10 mouse cellular contexts compared by ENCODE assay signal in the genomic region with DNA sequence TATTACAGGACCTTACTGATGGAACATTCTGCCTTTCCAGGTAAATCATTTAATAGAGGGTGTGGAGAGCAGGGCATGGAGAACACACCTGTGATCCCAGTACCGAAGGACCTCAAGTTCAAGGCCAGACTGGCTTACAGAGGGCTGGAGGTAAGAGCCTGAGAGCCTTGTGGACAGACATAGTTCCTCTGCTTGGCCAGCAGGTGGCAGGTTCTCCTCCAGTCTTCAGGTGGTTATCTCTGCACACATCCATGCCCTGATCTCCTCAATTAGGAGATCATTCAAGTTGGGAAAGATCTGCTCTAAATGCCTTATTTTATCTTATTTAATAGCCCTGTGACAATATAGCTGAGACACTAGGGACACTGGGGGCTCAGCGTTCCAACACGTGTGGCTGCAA. TPM values are rescaled to one million over a fixed set of nuclear protein-coding genes. Genes with fewer than 3 reads are reported as not detected.
DNase-seq lines count a peak whose midpoint lies in the region; ATAC-seq and TF ChIP-seq lines count a peak whose summit lies in the region.
"Had no signal": no experiment of that assay in that cellular context is flagged by ENCODE, and none has a peak within 500 bp of the region (broad histone marks: within the 10 kb centered on the region; RNA-seq: fewer than 3 reads in every experiment).

No protein-coding gene starts in this region.

- no peaks in the 10 kb centered on the region for H3K36me3 ChIP-seq in kidney, embryonic 16.5 days (ENCODE audit: insufficient read depth, low read length)
- no peaks in the 10 kb centered on the region for H3K36me3 ChIP-seq in MEL (ENCODE audit: control insufficient read depth in 1 of 2, insufficient read depth in 2 of 2, low read length in 2 of 2)
- H3K36me3 ChIP-seq: heart, embryonic 12.5 days had no signal

- no peak for TF ChIP-seq POLR2A in MEL (IDR thresholded peaks at IDR 0.05; ENCODE audit: control insufficient read depth in 1 of 2, insufficient read depth in 1 of 2, low read depth in 1 of 2, low read length in 2 of 2, poor library complexity in 1 of 2)

- H3K27ac ChIP-seq in kidney, embryonic 16.5 days (ENCODE audit: low read length): no peak overlapping the region
- H3K27ac ChIP-seq in MEL (ENCODE audit: control insufficient read depth, low read depth, low read length): no peak overlapping the region

- 70% methylated on average over 3 of the region's 3 CpGs for WGBS in kidney, embryonic 16.5 days

- H3K4me2 ChIP-seq in kidney, embryonic 16.5 days (replicated peaks; ENCODE audit: low read depth, low read length): no peak overlapping the region
- H3K4me2 ChIP-seq: heart, embryonic 12.5 days had no signal

- no peak overlapping the region for H3K9ac ChIP-seq in kidney, embryonic 16.5 days (replicated peaks; ENCODE audit: low read length)
- H3K9ac ChIP-seq in MEL (ENCODE audit: control insufficient read depth, low read depth, low read length, poor library complexity, severe bottlenecking): no peak overlapping the region
- H3K9ac ChIP-seq: heart, embryonic 12.5 days had no signal

- TF ChIP-seq CTCF in MEL (IDR thresholded peaks at IDR 0.05 in 2 of 3, conservative IDR thresholded peaks at IDR 0.05 in 1 of 3; ENCODE audit: control insufficient read depth in 1 of 3, insufficient read depth in 1 of 3, low read depth in 2 of 3, low read length in 3 of 3, poor library complexity in 1 of 3, severe bottlenecking in 1 of 3): peak; percentile 41 to 63 (median 50)

- H3K4me1 ChIP-seq in kidney, embryonic 16.5 days (ENCODE audit: insufficient read depth, low read length): no peaks in the 10 kb centered on the region
- no peaks in the 10 kb centered on the region for H3K4me1 ChIP-seq in MEL (ENCODE audit: control insufficient read depth in 1 of 2, insufficient read depth in 2 of 2, low read length in 2 of 2)
- H3K4me1 ChIP-seq: heart, embryonic 12.5 days had no signal

- no peak for ATAC-seq in kidney, embryonic 16.5 days (ENCODE audit: low FRiP score, low TSS enrichment)

- no peaks in the 10 kb centered on the region for H3K27me3 ChIP-seq in kidney, embryonic 16.5 days (ENCODE audit: insufficient read depth, low read length)
- no peaks in the 10 kb centered on the region for H3K27me3 ChIP-seq in MEL (ENCODE audit: control insufficient read depth in 1 of 2, insufficient read depth in 2 of 2, low read length in 2 of 2)
- H3K27me3 ChIP-seq: heart, embryonic 12.5 days had no signal

- DNase-seq in kidney, postnatal 10 days: peak; percentile 14
- peak; percentile 23 for DNase-seq in CD4-positive helper T cell, adult 2 months (ENCODE audit: low read depth, low spot score)
- peak; percentile 14 for DNase-seq in MEL (ENCODE audit: low read depth, low spot score)
- DNase-seq in naive thymus-derived CD4-positive, alpha-beta T cell, adult 2 months (ENCODE audit: low read depth): peak; percentile 53
- no peak for DNase-seq in heart, postnatal 4 days
- no peak for DNase-seq in frontal cortex, postnatal 14 days (ENCODE audit: low spot score in 2 of 2)
- DNase-seq: cerebellum, adult 9-11 months had no signal

- H3K9me3 ChIP-seq in kidney, embryonic 16.5 days (ENCODE audit: low read length): no peaks in the 10 kb centered on the region
- no peaks in the 10 kb centered on the region for H3K9me3 ChIP-seq in MEL (replicated peaks; ENCODE audit: insufficient read depth, low read length)
- H3K9me3 ChIP-seq: heart, embryonic 12.5 days had no signal

- no peak for TF ChIP-seq EP300 in MEL (IDR thresholded peaks at IDR 0.05; ENCODE audit: low read depth in 1 of 2, low read length in 2 of 2)

- no peaks in the 10 kb centered on the region for H3K79me2 ChIP-seq in MEL (ENCODE audit: control insufficient read depth, insufficient read depth, low read length, poor library complexity)

- H3K4me3 ChIP-seq in kidney, embryonic 16.5 days (ENCODE audit: low read length): no peak overlapping the region
- H3K4me3 ChIP-seq in MEL (ENCODE audit: control insufficient read depth in 1 of 2, insufficient read depth in 1 of 2, low read depth in 2 of 2, low read length in 2 of 2): no peak overlapping the region
- H3K4me3 ChIP-seq: heart, embryonic 12.5 days had no signal

- TF ChIP-seq RAD21 in MEL (IDR thresholded peaks at IDR 0.05; ENCODE audit: low read depth, low read length): peak; percentile 7

TF ChIP-seq in MEL, 35 proteins besides CTCF, POLR2A, EP300 and RAD21:
- TF ChIP-seq CHD1 (IDR thresholded peaks at IDR 0.05; ENCODE audit: low read depth, low read length) (no peak), ZKSCAN1 (IDR thresholded peaks at IDR 0.05; ENCODE audit: low read depth, low read length) (no peak), SMC3 (IDR thresholded peaks at IDR 0.05; ENCODE audit: low read depth, low read length) (peak; percentile 31)
TF ChIP-seq in MEL: peak in this region for 1.

RNA-seq across cellular contexts. Expression of gene Ly6g, which starts 11.3 kb away (rescaled TPM):
- polyA plus RNA-seq in kidney, embryonic 16.5 days (2015; fragmentation: Nextera tagmentation; extraction: Ambion mirVana): 0.63 and 1.3 TPM in 2 replicates
- not detected in 2 replicates for total RNA-seq in MEL (2012; rRNA removed)
- polyA plus RNA-seq in MEL (2012; ENCODE audit: insufficient read depth in 1 of 2, insufficient read length in 2 of 2, low read depth in 1 of 2, low replicate concordance in 2 of 2, missing spikeins in 1 of 2): not detected
- total RNA-seq in heart, postnatal 4 days (2021): under 1 TPM in 1 of 2 experiments, not detected in 1; 0.68 TPM
- total RNA-seq: left cerebral cortex, postnatal 36 days had no signal
- polyA plus RNA-seq: heart, embryonic 12.5 days had no signal

RNA-seq across cellular contexts. Expression of gene Ly6c2, which starts 32.0 kb away (rescaled TPM):
- polyA plus RNA-seq in kidney, embryonic 16.5 days (2015; fragmentation: Nextera tagmentation; extraction: Ambion mirVana): 0.90 and 1.6 TPM in 2 replicates
- total RNA-seq in MEL (2012; rRNA removed): not detected in 2 replicates
- polyA plus RNA-seq in MEL (2012; ENCODE audit: insufficient read depth in 1 of 2, insufficient read length in 2 of 2, low read depth in 1 of 2, low replicate concordance in 2 of 2, missing spikeins in 1 of 2): not detected
- total RNA-seq in heart, postnatal 4 days (2021): 1 to 10 TPM; 1.9 to 2.5 TPM
- polyA plus RNA-seq: heart, embryonic 12.5 days had no signal

Comparison
In these comparisons a context has a peak if more than half of its experiments do, and no peak if none do; other contexts are left out.
1. DNase-seq: peak in kidney, postnatal 10 days (single experiment), CD4-positive helper T cell, adult 2 months (single experiment), MEL (single experiment) and naive thymus-derived CD4-positive, alpha-beta T cell, adult 2 months (single experiment); none in heart, postnatal 4 days (single experiment) and frontal cortex, postnatal 14 days (0 of 2).